Mouse (Mus musculus) lung, postnatal 4 days (tissue): ENCODE results near the gene Zfp740.

Source experiments
- DNase-seq, 2 experiments: peaks; one replicate each; pipeline ENCODE4 v3.0.0; 2021

Gene Zfp740

DNA sequence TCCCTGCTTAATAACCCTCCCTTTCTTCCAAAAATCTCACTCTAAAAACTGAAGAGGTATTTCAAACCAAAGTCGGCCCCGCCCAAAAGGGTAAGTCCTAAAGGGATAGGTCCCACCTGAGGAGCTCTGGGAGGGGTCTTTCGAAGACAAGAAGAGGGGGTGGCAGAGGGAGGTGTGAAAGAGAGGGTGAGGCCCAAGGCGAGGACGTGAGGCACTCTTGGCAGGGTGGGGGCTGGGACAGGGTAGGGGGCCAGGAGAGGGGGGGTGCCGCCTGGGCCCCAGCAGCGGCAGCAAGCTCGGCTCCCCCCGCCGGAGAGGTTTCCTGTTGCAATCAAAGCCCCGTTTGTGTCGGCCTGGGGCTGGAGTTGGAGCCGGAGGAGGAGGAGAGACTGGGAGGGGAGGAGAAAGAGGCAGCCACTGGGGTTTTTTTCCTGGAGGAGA, 46.2 kb downstream of the Zfp740 start:
- peak; percentile 64 to 79 for DNase-seq

DNA sequence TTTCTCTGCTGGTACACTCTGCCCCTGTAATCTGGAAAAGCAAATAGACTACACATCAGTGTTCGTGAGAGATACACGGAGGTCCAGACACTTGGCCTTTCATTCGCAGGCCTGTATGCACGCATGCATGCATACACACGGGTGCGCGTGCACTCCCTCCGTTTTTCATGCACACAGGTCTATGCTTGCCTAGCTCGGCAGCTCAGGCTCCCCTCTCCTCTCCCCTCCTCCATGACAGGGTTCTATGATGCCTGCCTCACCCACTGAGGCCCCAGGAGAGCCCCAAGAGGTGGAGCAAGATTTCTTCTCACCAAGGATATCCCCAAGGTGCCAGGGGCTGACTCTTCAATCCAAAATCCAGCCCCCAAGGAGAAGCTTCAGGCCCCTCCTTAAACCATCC, 46.9 kb downstream of the Zfp740 start:
- DNase-seq = no peak

DNA sequence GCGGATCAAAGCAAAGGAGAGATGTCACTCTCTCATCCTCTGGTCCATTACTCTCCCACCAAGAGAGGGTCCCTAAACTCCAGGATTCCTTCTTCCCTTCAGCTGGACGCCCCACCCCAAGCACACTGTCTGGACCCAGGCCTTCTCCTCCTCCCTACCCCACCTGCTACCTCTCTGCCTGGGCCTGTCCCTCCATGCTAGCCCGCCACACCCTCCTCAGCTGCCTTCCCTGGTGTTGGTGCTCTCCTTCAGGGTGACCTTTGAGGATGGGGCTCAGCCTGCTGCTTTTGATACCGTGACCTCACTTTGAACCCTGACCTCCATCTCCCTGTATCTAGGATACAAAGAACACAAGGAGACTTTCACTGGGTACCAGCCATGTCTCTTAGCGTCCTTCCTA, 47.5 kb downstream of the Zfp740 start:
- DNase-seq = no peak

DNA sequence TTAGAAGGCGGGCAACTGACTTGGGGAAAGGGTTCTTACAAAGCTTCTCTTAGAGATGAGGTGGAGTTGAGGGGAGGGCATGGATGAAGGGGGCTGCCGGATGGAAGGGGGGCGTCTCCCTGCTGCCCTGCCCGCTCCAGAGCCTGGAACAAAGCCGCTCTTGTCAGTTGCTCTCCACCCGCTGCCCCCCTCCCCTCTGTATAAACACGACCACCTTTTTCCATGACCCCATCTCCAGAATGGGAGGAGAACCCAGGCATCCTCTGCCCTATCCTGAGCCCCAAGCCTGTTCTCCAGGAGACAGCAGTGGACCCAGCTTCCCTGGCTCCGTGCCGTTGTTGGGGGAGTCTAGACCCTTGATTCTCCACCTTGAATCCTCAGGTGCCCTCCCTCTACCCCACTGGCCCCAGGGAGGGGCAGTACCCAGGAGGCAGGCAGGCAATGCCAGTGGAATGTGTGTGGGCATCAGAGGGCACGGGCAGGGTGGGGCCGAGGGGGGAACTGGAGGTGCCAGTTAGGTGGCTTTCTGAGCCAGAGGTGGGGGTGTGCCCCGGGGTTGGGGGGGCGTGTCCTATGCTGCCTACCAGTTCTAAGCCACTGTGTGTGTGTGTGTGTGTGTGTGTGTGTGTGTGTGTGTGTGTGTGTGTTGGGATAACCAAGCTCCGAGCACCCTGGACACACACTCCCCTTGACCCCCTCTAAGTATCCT, 52.7 kb downstream of the Zfp740 start:
- peak; percentile 70 to 83 for DNase-seq

DNA sequence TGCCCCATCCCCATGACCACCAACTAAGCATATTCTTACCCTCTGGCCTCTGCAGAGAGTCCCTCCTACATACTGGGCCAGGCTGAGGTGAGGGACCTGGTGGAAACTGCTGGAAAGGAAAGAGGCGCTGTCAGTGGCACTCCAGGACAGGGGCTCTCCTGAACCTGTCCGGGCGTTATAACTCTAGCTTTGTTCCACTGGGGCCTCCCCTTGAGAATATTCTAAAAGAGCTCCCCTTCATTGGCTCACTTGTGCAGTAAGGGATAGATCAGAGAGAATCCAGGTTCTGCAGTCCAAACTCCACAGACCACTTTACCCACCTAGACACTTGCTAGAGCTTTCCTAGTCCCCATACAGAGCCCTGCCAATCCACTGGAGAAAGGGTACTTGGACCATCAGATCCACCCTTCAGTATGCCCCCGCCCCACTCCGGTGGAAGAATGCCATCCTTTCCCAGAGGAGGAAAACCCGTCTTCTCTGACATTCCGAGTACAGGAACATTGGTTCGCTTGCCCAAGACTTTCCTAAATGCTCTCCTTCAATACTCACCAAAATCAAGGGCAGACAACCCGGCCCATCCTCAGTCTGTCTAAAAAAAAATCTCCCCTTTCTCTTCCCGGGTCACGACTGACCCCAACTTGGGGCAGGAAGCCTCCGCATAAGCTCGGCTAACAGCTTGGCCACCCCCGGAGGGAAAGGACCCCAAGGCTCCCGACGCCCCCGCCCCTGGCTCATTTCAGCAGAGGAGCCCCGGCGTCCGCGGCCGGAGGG, 53.6 kb downstream of the Zfp740 start:
- DNase-seq = no peak

DNA sequence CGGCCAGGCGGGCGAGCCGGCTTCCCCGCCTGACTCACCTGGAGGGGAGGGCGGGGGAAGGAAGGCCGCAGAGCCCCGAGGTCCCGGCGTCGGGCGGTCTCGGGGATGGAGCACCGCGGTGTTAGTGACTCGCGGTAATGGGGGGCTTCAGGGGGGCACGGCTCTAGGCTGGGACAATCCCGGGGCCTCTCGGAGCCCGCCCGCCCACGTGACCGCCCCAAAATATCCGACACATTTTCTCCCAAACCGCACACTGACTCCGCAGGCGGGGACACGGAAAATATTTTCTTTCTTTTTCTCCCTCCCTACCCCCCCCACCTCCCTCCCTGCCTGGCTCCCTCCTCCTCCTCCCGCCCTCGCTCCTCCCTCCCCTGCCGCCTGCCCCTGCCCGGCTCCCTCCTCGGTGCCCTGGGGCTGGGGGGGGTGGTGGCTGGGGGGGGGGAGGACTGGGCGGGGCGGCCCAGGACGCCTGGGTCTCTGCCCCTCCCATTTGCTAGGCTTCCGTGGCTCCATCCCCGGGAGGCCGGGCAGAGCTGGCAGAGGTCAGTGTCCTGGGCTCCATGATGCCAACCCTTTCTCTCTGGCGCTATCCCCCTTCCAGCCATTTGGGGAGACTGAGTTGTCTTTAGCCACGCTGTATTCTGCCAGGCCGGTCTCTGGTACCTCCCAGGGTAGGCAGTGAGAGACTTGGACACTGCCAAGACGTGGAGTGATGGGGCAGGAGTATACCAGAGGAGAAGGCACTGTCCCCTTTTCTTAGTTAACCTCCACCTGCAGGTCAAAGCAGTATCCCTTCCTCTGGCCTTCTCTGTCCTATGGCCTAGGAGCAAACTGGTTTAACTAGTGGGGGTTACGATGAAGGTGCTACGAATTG, 54.4 kb downstream of the Zfp740 start, which contains the start of gene Rarg:
TSS of gene Rarg (minus strand) at position 316 of the 874 bp plus-strand sequence.
- peak; percentile 70 to 80 for DNase-seq

DNA sequence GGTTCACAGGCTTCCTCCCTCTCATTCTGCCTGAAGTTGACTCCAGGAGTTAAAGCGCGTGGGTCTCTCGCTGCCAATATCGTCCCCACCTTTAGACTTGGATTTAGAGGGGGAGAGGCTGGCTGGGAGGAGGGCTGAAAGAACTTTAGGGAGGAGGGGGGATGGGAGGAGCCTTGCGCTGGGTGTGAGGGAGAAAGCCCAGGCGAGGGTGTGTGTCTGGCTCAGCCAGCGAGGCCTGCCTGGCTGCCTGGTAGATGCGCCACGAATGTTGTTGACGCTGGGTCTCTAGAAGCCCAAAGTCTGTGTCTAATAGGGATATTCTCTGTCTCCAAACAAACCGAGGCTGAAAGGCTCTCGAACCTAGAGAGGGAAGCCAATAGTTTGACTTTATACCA, 55.0 kb downstream of the Zfp740 start:
- DNase-seq = peak; percentile 65 to 78

DNA sequence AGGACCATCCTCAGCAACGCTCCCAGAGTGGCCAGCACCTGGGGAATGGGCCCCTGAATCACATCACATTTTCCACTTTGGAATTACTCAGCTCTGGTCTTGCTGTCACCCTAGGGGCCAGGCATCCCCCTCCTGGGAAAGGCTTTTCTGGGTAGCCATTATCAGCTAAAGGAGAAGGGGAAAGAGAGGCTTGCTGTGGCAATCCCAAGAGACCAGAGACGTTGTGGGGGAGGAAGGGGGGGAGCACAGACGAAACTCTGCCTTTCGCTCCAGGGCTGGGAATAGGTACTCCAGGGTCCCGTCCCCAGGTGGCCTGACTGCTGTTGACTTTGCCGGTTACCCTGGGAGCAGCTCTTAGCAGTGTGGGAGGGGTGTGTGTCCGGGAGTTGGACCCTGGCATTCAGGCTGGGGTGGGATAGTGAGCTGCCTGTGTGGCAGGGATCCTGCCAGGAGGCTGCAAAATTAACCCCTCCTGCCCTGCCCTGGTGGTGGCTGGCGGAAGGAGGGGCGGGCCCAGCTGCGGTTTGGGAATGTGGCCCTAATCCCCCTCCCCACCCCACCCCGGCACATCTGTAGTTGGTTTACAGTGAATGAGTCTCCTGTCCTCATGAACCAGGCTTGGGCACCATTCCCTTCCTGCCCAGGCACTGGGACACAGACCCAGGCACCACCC, 55.7 kb downstream of the Zfp740 start:
- no peak for DNase-seq

DNA sequence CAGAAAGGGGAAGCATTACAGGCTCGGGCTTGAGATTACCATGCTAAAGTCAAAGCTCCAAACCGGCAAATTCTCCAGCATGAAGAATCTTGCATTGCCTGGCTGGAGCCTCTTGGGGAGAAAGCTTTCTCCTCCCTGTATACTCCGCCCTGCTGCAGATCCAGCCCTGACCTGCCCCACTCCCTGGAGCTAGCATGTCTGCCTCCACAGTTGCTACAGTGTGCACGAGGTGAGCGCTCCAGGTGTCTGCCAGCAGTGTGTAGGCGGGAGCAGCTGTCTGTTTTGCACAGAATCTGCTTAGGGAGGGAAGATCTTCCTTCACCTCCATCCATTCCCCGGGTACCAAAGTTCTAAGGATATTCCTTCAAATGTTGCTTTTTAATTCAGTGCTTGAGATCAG, 59.5 kb downstream of the Zfp740 start:
- DNase-seq = no peak

DNA sequence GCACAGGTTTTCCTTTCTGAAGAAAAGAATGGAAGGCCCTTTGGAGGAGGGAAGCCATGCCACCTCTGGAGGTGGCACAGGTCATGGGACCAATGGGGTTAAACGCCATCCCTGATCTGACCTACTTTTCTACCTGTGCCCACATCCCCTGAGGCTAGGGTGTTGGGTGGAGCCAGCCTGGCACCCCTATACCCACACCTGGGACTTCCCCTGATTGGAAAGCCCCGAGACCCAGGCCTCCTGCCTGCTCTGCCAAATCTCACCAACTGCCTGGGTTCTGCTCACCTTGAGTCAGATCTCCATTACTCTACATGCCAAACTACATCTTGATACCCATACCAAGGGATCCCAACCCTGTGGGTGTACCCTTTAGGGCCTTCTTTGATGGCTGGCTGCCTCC, 60.0 kb downstream of the Zfp740 start:
- no peak for DNase-seq
